Mouse (Mus musculus) G1E-ER4 (cell line): ENCODE results near the gene Rpl31. TPM values are rescaled to one million over a fixed set of nuclear protein-coding genes. Genes with fewer than 3 reads are reported as not detected.

Experiments used
- GATA1 ChIP-seq: IDR thresholded peaks from one replicate; pipeline ENCODE4 v1.8.0; 2012; ENCODE audit warnings: low read length, inconsistent platforms
- polyA plus RNA-seq: library from polyadenylated mRNA; stranded (reverse); fragments of >175 nt; gene quantifications from 2 replicates; pipeline ENCODE4 v1.2.3, GENCODE M21; 2012

Rpl31 gene
- polyA plus RNA-seq, 1 experiment: 322 TPM

DNA sequence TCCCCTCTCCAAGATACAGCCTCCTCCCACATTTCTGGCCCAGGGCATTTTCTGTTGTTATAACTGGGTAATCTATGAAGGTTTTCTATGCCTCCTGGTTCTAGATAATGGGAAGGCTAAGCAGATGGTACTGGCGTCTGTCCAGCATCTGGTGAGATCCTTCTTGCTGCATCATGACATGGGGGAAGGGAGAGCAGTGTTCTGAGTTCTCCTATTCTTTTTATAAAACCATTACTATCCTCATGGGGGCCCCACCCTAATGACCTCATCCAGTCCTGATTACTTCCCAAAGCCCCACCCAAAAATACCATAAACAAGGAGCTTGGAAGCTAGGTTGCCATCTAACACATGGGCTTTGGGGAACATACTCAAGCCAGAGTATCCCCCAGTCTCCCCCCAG lies 18.6 kb upstream of the Rpl31 start:
- no peak for TF ChIP-seq GATA1

DNA sequence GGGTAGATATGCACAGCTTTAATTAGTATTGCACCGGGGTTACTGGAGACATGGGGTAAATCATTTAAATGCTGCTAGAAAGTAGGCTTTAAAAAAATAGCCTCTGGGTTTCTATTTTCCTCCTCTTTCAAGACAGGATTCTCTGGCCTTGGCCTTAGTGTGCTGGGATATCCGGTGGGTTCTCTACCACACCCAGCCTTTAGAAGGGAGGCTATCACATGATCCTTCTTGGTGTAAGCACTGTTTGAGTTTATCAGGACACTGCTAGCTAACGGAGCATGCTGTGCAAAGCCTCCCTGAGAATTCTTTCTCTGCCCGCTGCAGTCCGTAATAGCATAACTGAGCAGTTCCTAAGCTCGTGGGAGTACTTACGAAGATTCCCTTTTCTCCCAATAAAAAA lies 18.2 kb upstream of the Rpl31 start:
- TF ChIP-seq GATA1: no peak

DNA sequence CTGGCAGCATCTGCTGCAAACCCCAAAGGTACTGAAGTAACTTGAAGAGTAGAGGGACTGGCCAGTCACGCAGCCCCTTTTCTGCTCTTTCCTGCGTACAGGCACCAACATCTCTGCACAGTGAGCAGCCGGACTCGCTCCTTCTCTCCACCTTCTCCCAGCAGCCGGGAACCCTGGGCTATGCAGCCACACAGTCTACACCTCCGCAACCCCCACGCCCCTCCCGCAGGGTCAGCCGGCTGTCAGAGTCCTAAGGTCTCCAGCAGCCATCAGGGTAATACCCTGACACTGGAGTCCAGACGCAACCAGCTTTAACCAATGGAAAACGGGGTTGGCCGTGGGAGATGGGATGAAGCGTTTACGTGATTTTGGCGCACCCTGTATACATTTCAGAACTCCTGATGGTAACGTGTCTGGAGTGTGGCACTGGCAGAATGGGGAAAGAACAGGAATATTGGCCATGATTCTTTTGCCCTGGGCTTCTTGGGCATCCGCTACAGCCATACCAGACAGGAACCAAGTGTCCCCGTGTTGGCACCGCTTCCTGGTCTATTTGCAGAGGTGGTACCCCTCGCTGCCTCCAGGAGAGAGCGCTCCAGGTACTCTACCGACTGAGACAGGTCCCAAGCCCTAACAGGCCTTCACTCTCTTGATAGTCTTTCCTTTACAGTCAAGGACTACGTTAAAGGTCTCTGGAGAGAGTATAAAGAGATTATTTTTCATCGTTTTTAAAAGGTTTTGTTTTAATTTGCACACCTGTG lies 5.7 kb upstream of the Rpl31 start:
- TF ChIP-seq GATA1: no peak

DNA sequence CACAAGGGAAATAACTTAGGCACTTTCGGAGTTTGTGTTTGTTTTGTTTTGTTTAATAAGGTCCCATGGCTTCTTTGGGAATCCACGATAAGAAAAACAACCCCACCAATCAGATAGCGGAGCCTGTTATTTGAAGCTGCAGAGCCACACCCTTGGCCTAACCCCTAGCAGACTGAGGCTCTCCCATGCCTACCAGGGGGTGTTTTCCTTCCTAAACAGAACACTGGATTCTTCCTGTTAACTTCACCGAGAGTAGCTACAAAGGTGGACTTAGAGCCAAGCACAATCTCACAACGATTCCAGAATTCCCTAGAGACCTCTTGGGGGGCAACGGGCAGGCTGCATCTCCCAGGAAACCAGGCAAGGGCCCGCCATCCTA lies 5.1 kb upstream of the Rpl31 start:
- TF ChIP-seq GATA1: no peak

DNA sequence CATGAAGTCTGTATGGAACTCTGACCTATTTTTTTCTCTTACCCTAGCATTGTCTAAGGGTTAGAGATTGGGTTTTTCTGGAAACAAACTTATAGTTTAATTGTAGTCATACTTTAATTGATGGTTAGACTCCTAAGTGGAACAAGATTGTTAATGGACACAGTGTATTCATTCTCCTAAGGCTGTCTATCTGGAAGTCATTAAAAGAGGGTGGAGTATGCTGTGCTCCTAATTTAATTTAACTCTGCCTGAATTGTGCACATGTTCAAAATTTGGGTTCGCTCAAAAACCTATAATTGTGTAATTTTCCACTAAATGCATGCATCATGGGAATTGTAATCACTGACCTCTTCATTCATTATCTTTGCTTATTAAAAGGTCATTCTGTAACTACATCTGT lies 2.1 kb upstream of the Rpl31 start:
- no peak for TF ChIP-seq GATA1

DNA sequence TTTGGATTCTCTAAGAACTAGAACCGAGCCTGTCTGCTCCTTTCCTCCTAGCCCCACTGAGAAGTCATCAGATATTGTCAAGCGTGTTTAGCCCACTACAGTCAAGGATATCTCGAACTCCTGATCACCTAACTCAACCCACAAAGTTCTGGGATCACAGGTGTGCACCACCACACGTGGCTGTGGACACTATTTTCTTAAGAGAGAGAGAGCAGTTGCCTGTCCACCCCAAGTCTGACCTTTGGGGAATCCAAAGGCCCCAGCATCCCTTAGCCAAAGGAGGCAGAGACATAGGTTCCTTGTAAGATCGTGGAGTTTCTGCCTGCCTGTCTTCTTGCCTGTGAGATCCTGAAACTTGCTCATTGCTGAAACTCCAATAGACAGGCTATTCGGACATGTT lies 597 bp upstream of the Rpl31 start:
- no peak for TF ChIP-seq GATA1

DNA sequence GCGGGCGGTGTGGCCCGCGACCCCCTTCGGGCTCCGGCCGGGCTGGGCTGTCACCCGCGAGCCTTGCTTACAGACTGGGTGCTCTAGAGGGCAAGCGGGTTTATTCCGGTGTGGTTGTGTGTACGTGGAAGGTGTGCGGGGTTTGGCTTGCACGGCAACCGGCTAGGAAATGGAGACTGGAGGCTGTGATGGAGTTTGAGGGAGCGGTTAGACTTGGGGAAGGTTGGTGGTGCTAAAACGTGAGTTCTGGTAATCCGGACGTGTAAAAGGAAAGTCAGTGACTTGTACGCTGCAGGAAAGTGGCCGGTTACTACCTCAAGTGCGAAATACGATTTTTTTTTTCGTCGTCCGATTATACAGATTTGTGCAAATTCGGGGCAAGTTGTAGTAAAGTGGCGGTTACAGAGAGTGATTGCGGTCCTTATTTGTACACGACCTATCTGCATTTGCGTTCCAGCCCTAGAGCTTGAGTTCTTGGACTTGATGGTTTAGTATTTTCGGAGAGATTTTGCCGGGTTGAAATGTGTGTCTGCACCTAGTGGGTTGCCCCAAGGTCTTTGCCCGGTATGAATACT lies 712 bp downstream of the Rpl31 start:
- no peak for TF ChIP-seq GATA1

DNA sequence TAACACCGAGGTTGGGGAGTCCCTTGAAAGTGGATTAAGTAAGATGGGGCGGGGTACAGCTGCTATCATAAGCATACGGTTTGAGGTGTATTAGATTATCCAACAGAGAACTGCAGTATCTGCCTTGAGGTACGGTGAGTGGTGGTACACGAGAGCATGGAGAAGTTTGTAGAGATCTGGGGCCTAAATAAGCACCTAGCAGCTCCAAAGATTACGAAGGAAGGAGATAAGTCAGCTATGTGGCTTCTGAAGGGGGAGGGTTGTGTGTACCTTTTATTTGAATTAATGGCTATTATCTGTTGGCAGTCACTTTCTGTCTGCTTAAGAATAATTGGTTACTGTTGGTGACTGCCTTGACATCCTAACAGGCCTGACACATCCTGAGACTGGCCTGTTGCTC lies 2.8 kb downstream of the Rpl31 start:
- TF ChIP-seq GATA1: no peak

DNA sequence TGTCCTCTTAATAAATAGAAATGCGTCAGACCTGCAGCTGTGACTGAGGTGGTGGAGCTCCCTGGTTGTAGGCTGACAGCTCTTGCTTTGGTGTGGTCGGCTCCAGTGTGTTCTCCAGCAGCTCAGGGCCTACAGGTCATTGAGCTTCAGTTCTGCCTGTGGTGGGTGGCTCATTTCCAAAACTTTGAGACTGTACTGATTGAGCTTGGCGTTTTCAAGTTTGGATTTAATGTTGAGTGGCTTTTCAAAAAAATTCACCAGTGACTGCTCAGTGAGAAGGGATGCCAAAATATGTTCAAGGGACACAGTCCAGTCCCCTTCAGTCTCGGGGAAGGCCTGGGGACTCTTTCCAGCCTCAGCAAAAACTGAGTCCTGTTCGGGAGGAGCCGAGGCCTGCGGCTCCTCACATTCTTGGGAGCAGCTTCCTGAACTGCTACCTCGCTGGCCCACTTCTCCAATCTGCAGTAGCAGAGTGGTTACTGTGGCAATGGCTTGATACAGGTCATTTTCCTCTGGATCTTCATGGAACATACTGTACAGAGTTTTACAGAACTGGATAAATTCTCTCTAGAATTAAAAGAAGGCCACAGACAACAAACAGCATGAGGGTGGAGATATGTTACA lies 4.7 kb downstream of the Rpl31 start:
- TF ChIP-seq GATA1: no peak

DNA sequence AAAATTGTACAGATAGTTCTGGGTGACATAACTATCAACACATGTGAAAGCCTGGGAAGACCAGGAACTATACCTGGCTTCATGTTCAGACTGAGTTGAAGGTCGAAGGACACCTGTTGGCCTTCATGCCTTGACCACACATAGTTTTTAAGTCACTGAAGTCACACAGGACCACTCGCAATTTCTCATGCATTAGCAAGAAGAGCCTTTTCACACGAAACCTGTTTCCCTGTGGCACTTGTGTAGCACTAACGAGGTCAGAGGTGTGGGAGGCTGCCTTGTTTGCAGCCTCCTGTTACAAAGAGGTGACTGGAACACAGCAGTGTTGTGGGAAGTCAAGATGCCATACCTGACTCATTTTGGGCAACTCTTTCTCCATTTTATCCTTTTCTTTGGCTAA lies 5.7 kb downstream of the Rpl31 start:
- TF ChIP-seq GATA1: no peak

DNA sequence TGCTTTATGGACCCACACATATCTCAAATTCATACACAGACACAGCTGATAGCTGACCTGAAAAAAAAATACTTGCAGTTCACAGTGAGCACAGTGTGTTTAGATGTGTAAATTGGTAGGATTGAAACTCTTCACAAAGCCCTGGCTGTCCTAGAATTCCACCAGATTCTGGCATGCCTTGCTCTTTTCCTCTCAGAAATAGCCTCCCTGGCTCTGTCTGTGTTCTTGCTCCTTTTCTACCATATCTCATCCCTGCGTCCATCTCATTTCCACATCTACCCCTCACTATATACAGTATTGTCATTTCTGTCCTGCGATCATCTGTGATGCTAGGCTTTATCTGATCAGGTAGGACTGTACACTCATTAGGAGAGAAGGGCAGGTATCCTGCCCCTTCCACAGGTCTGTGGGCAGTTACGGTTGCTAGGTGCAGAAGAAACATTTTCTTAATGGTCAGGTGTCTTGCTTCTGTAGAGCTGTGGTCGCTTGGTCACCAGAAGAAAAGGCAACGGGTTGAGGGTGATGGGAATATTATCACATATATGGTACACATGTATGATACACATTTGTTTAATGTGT lies 6.7 kb downstream of the Rpl31 start:
- TF ChIP-seq GATA1: no peak

DNA sequence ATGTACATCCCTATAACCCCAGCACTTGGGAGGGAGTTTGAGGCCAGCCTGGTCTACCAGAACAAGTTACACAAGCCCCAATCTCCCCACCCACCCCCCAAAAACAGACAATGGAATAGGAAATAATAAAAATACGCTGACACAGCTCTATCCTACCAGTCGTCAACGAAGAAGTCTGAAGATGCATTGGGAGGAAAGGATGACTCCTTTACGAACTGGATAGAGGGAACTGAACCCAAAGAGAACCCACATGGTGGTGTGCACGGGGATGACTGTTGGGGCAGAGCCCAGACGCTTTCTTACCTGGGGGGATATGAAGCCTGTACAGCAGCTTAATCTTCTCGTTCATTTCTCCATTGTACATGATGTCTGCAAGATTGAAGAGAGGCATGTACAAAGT lies 8.5 kb downstream of the Rpl31 start:
- TF ChIP-seq GATA1: no peak

DNA sequence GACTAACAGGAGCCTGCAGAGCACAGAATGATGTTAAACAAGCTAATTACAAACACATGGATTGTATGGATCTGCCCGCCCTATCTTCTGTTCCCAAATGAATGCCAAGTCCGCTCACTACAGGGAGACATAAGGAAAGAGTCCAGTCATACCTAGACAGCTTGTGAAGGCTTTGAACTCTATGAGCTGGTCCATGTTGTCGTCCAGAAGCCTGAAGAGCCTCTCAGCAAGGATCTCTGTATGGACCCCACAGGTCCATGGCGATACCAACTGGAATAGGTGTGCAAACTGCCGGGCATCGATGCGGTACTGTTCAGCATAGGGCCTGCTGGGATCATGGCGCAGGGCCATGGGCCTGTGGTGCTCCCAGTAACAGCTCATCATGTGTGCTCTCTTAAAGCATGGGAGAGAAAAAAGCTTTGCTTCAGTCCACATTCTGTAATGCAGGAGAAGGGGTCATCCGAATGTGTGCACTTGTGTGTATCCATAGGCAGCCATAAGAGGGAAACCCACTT lies 9.1 kb downstream of the Rpl31 start:
- TF ChIP-seq GATA1: no peak

DNA sequence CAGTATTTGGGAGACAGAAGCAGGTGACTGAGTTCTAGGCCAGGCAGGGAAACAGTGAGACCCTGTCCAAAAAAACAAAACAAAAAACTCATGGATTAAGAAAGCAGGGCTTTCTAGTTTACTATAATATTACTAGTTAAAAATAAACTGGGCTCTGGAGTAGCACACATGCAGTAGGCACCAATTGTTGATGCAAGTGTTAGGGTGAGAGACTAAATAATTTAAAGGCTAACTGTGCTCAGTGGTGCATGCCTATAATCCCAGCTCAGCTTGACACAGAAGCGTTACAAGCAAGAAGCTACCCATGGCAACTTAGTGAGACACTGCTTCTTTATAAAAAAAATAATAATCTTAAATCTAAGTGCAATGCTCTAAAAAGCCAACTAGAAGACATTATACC lies 10.9 kb downstream of the Rpl31 start:
- TF ChIP-seq GATA1: no peak

DNA sequence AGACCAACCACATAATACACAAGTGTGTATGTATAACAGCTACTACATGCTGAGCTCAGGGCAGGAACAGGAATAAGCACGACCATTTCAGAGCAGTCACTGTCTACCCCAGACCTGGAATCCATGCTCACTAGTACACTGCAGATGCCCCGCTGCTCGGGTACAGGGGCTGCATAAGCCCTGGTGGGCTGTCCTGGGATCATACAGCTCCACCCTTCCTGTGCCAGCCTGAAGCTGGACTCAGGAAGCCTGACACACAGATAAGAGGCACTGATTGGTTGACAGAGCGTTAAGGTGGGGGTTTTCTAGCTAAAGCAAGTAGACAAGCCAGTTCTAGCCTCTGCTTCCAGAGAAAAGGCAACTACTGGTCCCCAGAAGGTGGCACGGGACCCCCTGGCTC lies 11.4 kb downstream of the Rpl31 start:
- no peak for TF ChIP-seq GATA1

DNA sequence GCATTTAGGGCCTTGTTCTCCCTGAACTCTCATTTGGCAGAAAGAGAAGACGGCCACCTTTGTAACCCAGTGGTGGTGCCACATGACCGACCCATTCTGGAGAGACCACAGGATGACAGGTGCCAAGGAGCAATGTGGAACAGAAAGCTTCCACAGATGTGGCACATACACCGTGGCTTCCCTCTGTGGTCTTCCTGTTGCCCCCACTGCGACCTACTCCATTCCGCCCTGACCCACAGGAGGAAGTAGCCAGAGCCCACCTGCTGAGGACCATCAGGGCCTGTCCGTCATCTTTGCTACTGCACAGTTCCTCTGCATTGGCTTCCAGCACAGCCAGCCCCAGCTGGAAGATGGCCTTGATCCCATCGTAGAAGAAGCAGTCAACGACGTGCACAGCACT lies 13.4 kb downstream of the Rpl31 start:
- TF ChIP-seq GATA1: no peak
